Mouse (Mus musculus): ENCODE data around the gene Ranbp9. TPM values are rescaled to one million over a fixed set of nuclear protein-coding genes. Genes with fewer than 3 reads are reported as not detected.
A peak's percentile ranks its signal among the peaks of the same experiment; 100 is the strongest.

The Ranbp9 gene
- 10 to 100 TPM; 46.3 to 54.3 TPM for total RNA-seq (2021)
- long read RNA-seq, experiment 1, transcript Ranbp9-201 (14 exons, 3,371 nt), result major isoform, 51 of 63 reads
- long read RNA-seq, experiment 1, partial matches to known transcripts, result 3 of 63 reads
- long read RNA-seq, experiment 1, other reads (novel, unspliced or antisense), result 9 of 63 reads
- long read RNA-seq, experiment 2, transcript Ranbp9-201 (14 exons, 3,371 nt), result major isoform, 38 of 47 reads
- long read RNA-seq, experiment 2, partial matches to known transcripts, result 3 of 47 reads
- long read RNA-seq, experiment 2, other reads (novel, unspliced or antisense), result 6 of 47 reads

GRCm38 (mm10) chr13:43480957-43481858 is at the start of gene Ranbp9:
Gene Ranbp9, minus strand, starts transcription at chr13:43481282.
- peak; percentile 73 to 80 for DNase-seq (ENCODE audit: low spot score in 2 of 2)

GRCm38 (mm10) chr13:43530129-43530831 is 49.2 kb upstream of the Ranbp9 start:
- DNase-seq (ENCODE audit: low spot score in 2 of 2), result no peak

GRCm38 (mm10) chr13:43526289-43526688 is 45.2 kb upstream of the Ranbp9 start:
- no peak for DNase-seq (ENCODE audit: low spot score in 2 of 2)

- no peak for DNase-seq (ENCODE audit: low spot score in 2 of 2)
Observed at GRCm38 (mm10) chr13:43525363-43526134, 44.5 kb upstream of the Ranbp9 start.

GRCm38 (mm10) chr13:43524491-43525362 is 43.6 kb upstream of the Ranbp9 start:
- peak in 1 of 2 experiments; percentile 60 for DNase-seq (ENCODE audit: low spot score in 2 of 2)

GRCm38 (mm10) chr13:43523906-43524480 is 42.9 kb upstream of the Ranbp9 start:
- no peak for DNase-seq (ENCODE audit: low spot score in 2 of 2)

GRCm38 (mm10) chr13:43521940-43522339 is 40.9 kb upstream of the Ranbp9 start:
- no peak for DNase-seq (ENCODE audit: low spot score in 2 of 2)

GRCm38 (mm10) chr13:43519251-43519650 is 38.2 kb upstream of the Ranbp9 start:
- peak in 1 of 2 experiments; percentile 52 for DNase-seq (ENCODE audit: low spot score in 2 of 2)

- no peak for DNase-seq (ENCODE audit: low spot score in 2 of 2)
Observed at GRCm38 (mm10) chr13:43517371-43517770, 36.3 kb upstream of the Ranbp9 start.

GRCm38 (mm10) chr13:43516931-43517330 is 35.8 kb upstream of the Ranbp9 start:
- DNase-seq (ENCODE audit: low spot score in 2 of 2), result no peak

- DNase-seq (ENCODE audit: low spot score in 2 of 2), result no peak
Observed at GRCm38 (mm10) chr13:43516119-43516518, 35.0 kb upstream of the Ranbp9 start.

- no peak for DNase-seq (ENCODE audit: low spot score in 2 of 2)
Observed at GRCm38 (mm10) chr13:43514950-43515358, 33.9 kb upstream of the Ranbp9 start.

GRCm38 (mm10) chr13:43512736-43513135 is 31.7 kb upstream of the Ranbp9 start:
- no peak for DNase-seq (ENCODE audit: low spot score in 2 of 2)

- DNase-seq (ENCODE audit: low spot score in 2 of 2), result no peak
Observed at GRCm38 (mm10) chr13:43505798-43506197, 24.7 kb upstream of the Ranbp9 start.

GRCm38 (mm10) chr13:43503395-43503850 is 22.3 kb upstream of the Ranbp9 start:
- DNase-seq (ENCODE audit: low spot score in 2 of 2), result peak in 1 of 2 experiments; percentile 25

GRCm38 (mm10) chr13:43501601-43502000 is 20.5 kb upstream of the Ranbp9 start:
- no peak for DNase-seq (ENCODE audit: low spot score in 2 of 2)

- DNase-seq (ENCODE audit: low spot score in 2 of 2), result no peak
Observed at GRCm38 (mm10) chr13:43500483-43500850, 19.4 kb upstream of the Ranbp9 start.

GRCm38 (mm10) chr13:43499731-43500482 is 18.8 kb upstream of the Ranbp9 start:
- no peak for DNase-seq (ENCODE audit: low spot score in 2 of 2)

- DNase-seq (ENCODE audit: low spot score in 2 of 2), result peak in 1 of 2 experiments; percentile 47
Observed at GRCm38 (mm10) chr13:43498849-43499248, 17.8 kb upstream of the Ranbp9 start.
